Mouse (Mus musculus) kidney, embryonic 16.5 days (tissue): ENCODE results near the gene Catsper2. TPM values are rescaled to one million over a fixed set of nuclear protein-coding genes. Genes with fewer than 3 reads are reported as not detected.
A peak's percentile ranks its signal among the peaks of the same experiment; 100 is the strongest.

Experiments
- ATAC-seq: fragments of 200-750 bp; cut with Nextera tagmentation; 2 replicates; pipeline ENCODE4 v1.8.0; 2017; ENCODE audit warnings: moderate TSS enrichment; ENCODE audit not compliant: low FRiP score, low TSS enrichment
- H3K27ac ChIP-seq: fragments of 300-500 bp; sonication (generic); 2 replicates; pipeline ENCODE4 v1.5.1; 2014; ENCODE audit warnings: low read length
- H3K27me3 ChIP-seq: fragments of 300-500 bp; sonication (generic); 2 replicates; pipeline ENCODE4 v1.6.1; 2014; ENCODE audit warnings: low read length, control low read depth, mixed read lengths; ENCODE audit not compliant: insufficient read depth
- H3K36me3 ChIP-seq: fragments of 300-500 bp; sonication (generic); 2 replicates; pipeline ENCODE4 v1.6.1; 2014; ENCODE audit warnings: low read length, control low read depth, mixed read lengths; ENCODE audit not compliant: insufficient read depth
- H3K4me1 ChIP-seq: fragments of 300-500 bp; sonication (generic); 2 replicates; pipeline ENCODE4 v1.6.1; 2014; ENCODE audit warnings: low read length, control low read depth, mixed read lengths; ENCODE audit not compliant: insufficient read depth
- H3K4me2 ChIP-seq: fragments of 300-500 bp; sonication (generic); replicated peaks from 2 replicates; pipeline ENCODE4 v1.6.1; 2014; ENCODE audit warnings: low read depth, low read length
- H3K4me3 ChIP-seq: fragments of 300-500 bp; sonication (generic); 2 replicates; pipeline ENCODE4 v1.5.1; 2014; ENCODE audit warnings: mild to moderate bottlenecking, low read length
- H3K9ac ChIP-seq: fragments of 300-500 bp; sonication (generic); replicated peaks from 2 replicates; pipeline ENCODE4 v1.6.1; 2014; ENCODE audit warnings: low read length
- H3K9me3 ChIP-seq: fragments of 300-500 bp; sonication (generic); 2 replicates; pipeline ENCODE4 v1.6.1; 2016; ENCODE audit warnings: low read length, control low read depth
- WGBS: fragments of 180-500 bp; shearing (Covaris S2); extraction: QIAGEN DNeasy Blood & Tissue Kit; methylation state at CpG from one replicate; pipeline ENCODE4 v1.1.7; 2014; 5-methylcytosine and 5-hydroxymethylcytosine counted together
- polyA plus RNA-seq: library from polyadenylated mRNA; unstranded; fragments of >200 nt; fragmentation: Nextera tagmentation; extraction: Ambion mirVana; gene quantifications from 2 replicates; pipeline ENCODE4 v1.2.1, GENCODE M21; 2015

Gene Catsper2
- polyA plus RNA-seq, 1 experiment from 2014 or later = 2.0 TPM

- Histone ChIP-seq H3K9ac (peak within 1 kb of the TSS; percentile 97), H3K4me3 (peak within 1 kb of the TSS; percentile 97), H3K4me1 (peaks cover 21% of the 10 kb centered on the region), H3K27ac (peak within 1 kb of the TSS; percentile 91), H3K36me3 (peaks cover 27% of the 10 kb centered on the region), H3K9me3 (no peaks in the 10 kb centered on the region), H3K27me3 (no peaks in the 10 kb centered on the region), H3K4me2 (peak within 1 kb of the TSS; percentile 77)
- ATAC-seq = peak; percentile 98
- under 1% methylated on average over 70 of the region's 74 CpGs for WGBS
These were observed 35.3 kb upstream of the Catsper2 start, which contains the start of gene Serf2 for GRCm38 (mm10) chr2:121448739-121449535. Gene Serf2 (plus strand): TSS chr2:121449195.

GRCm38 (mm10) chr2:121448136-121448535 is 34.5 kb upstream of the Catsper2 start:
- peak overlapping the region; percentile 61 for H3K4me2 ChIP-seq
- H3K27ac ChIP-seq = peak overlapping the region; percentile 91
- H3K9me3 ChIP-seq = no peaks in the 10 kb centered on the region
- WGBS = 15% methylated on average over 9 of the region's 9 CpGs
- H3K4me3 ChIP-seq = peak overlapping the region; percentile 97
- no peak for ATAC-seq
- H3K27me3 ChIP-seq = no peaks in the 10 kb centered on the region
- peaks cover 20% of the 10 kb centered on the region; the same call in 1 of the 2 replicates for H3K36me3 ChIP-seq
- peak overlapping the region; percentile 62 for H3K9ac ChIP-seq
- H3K4me1 ChIP-seq = peaks cover 23% of the 10 kb centered on the region

GRCm38 (mm10) chr2:121447006-121447405 is 33.4 kb upstream of the Catsper2 start:
- H3K27ac ChIP-seq = no peak overlapping the region
- H3K9ac ChIP-seq = no peak overlapping the region
- H3K4me2 ChIP-seq = no peak overlapping the region
- 86% methylated on average over 3 of the region's 3 CpGs for WGBS
- peaks cover 9% of the 10 kb centered on the region; the same call in 1 of the 2 replicates for H3K36me3 ChIP-seq
- H3K4me1 ChIP-seq = peaks cover 26% of the 10 kb centered on the region
- H3K27me3 ChIP-seq = no peaks in the 10 kb centered on the region
- no peak for ATAC-seq
- no peak overlapping the region for H3K4me3 ChIP-seq
- no peaks in the 10 kb centered on the region for H3K9me3 ChIP-seq

- ATAC-seq = no peak
- peaks cover 28% of the 10 kb centered on the region for H3K4me1 ChIP-seq
These were observed 32.9 kb upstream of the Catsper2 start for GRCm38 (mm10) chr2:121446506-121446905.

GRCm38 (mm10) chr2:121445117-121445516 is 31.5 kb upstream of the Catsper2 start:
- Histone ChIP-seq H3K4me3 (no peak overlapping the region), H3K27ac (no peak overlapping the region), H3K27me3 (no peaks in the 10 kb centered on the region), H3K4me2 (no peak overlapping the region), H3K36me3 (no peaks in the 10 kb centered on the region), H3K9me3 (no peaks in the 10 kb centered on the region), H3K9ac (no peak overlapping the region), H3K4me1 (peaks cover 16% of the 10 kb centered on the region)
- ATAC-seq = no peak
- 81% methylated on average over 3 of the region's 3 CpGs for WGBS

More at GRCm38 (mm10) chr2:121446506-121446905, 32.9 kb upstream of the Catsper2 start:
- no peak overlapping the region for H3K9ac ChIP-seq
- H3K27me3 ChIP-seq = no peaks in the 10 kb centered on the region
- no peak overlapping the region for H3K4me2 ChIP-seq
- peaks cover 7% of the 10 kb centered on the region; the same call in 1 of the 2 replicates for H3K36me3 ChIP-seq
- no peak overlapping the region for H3K27ac ChIP-seq
- H3K9me3 ChIP-seq = no peaks in the 10 kb centered on the region
- H3K4me3 ChIP-seq = no peak overlapping the region
- WGBS = 75% methylated on average over 4 of the region's 4 CpGs

GRCm38 (mm10) chr2:121444178-121444577 is 30.6 kb upstream of the Catsper2 start, which contains the start of gene Ell3:
Gene Ell3 (minus strand): TSS chr2:121444278.
- 89% methylated on average over 1 of the region's 1 CpGs for WGBS
- H3K27ac ChIP-seq = no peak within 1 kb of the TSS
- no peak within 1 kb of the TSS for H3K9ac ChIP-seq
- no peak for ATAC-seq
- peaks cover 16% of the 10 kb centered on the region for H3K4me1 ChIP-seq
- H3K9me3 ChIP-seq = no peaks in the 10 kb centered on the region
- peak within 1 kb of the TSS; percentile 46 for H3K4me3 ChIP-seq
- H3K4me2 ChIP-seq = peak within 1 kb of the TSS; percentile 60
- H3K36me3 ChIP-seq = peaks cover 4% of the 10 kb centered on the region
- no peaks in the 10 kb centered on the region for H3K27me3 ChIP-seq

GRCm38 (mm10) chr2:121443068-121443349 is 29.4 kb upstream of the Catsper2 start:
- no peak for ATAC-seq
- H3K9me3 ChIP-seq = no peaks in the 10 kb centered on the region
- H3K36me3 ChIP-seq = peaks cover 10% of the 10 kb centered on the region
- H3K4me1 ChIP-seq = peaks cover 15% of the 10 kb centered on the region
- H3K27ac ChIP-seq = no peak overlapping the region
- H3K4me2 ChIP-seq = peak overlapping the region; percentile 60
- peak overlapping the region; percentile 46 for H3K4me3 ChIP-seq
- no peaks in the 10 kb centered on the region for H3K27me3 ChIP-seq
- 3% methylated on average over 8 of the region's 8 CpGs for WGBS
- peak overlapping the region; percentile 63 for H3K9ac ChIP-seq

- no peaks in the 10 kb centered on the region for H3K27me3 ChIP-seq
- WGBS = 1% methylated on average over 30 of the region's 30 CpGs
- peak; percentile 88 for ATAC-seq
These were observed 28.9 kb upstream of the Catsper2 start for GRCm38 (mm10) chr2:121442259-121443067.

GRCm38 (mm10) chr2:121441800-121442199 is 28.2 kb upstream of the Catsper2 start:
- no peaks in the 10 kb centered on the region for H3K9me3 ChIP-seq
- H3K4me2 ChIP-seq = peak overlapping the region; percentile 60
- H3K9ac ChIP-seq = peak overlapping the region; percentile 63
- H3K27ac ChIP-seq = no peak overlapping the region
- H3K4me1 ChIP-seq = peaks cover 12% of the 10 kb centered on the region
- peak; percentile 24; the same call in 1 of the 2 replicates for ATAC-seq
- WGBS = 1% methylated on average over 11 of the region's 11 CpGs
- peak overlapping the region; percentile 46 for H3K4me3 ChIP-seq
- peaks cover 16% of the 10 kb centered on the region for H3K36me3 ChIP-seq
- no peaks in the 10 kb centered on the region for H3K27me3 ChIP-seq

More at GRCm38 (mm10) chr2:121442259-121443067, 28.9 kb upstream of the Catsper2 start:
- H3K4me2 ChIP-seq = peak overlapping the region; percentile 60
- no peak overlapping the region for H3K27ac ChIP-seq
- peaks cover 16% of the 10 kb centered on the region for H3K36me3 ChIP-seq
- H3K9ac ChIP-seq = peak overlapping the region; percentile 63
- peaks cover 12% of the 10 kb centered on the region for H3K4me1 ChIP-seq
- no peaks in the 10 kb centered on the region for H3K9me3 ChIP-seq
- H3K4me3 ChIP-seq = peak overlapping the region; percentile 46
